Mouse (Mus musculus): ENCODE results near the gene Trappc10.

DNA sequence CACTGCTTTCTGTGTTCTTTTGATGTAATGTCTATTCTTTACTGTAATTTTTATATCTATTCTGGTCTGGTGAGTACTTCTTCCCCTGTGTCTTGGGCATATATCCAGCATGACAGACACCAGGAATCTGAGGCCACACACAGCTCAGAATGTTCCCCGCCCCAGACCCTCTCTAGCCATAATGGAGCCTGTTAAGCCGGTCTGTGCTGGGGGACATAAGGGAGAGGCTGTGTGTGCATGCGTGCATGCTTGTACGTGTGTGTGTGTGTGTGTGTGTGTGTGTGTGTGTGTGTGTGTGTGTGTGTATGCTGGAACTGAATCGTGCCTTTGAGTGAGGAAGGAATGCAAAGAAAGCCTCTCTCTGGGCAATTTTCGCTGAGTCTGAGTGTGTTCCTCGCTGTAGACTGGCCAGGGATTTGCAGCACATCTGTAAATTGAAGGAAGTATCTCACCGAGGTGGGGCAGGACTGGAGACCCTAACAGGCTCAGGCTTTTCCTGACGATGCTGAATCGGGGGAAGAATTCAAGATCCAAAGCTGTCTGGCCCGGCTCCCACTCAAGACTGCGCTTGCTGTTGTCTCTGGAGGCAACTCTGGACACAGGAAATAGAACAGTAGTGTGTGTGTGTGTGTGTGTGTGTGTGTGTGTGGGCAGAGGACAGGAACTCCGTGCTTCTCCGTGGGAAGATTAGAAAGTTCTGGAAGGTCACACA is 105.5 kb downstream of the Trappc10 start:
- TF ChIP-seq CTCF (IDR thresholded peaks at IDR 0.05; ENCODE audit: extremely low read depth, insufficient read depth, low read length) = no peak
- TF ChIP-seq POLR2A (IDR thresholded peaks at IDR 0.05; ENCODE audit: extremely low read depth, insufficient read depth, low read length) = no peak

All from cortical plate, adult 2 months (tissue).